Mouse (Mus musculus): ENCODE results near the gene Slc34a3.

DNA sequence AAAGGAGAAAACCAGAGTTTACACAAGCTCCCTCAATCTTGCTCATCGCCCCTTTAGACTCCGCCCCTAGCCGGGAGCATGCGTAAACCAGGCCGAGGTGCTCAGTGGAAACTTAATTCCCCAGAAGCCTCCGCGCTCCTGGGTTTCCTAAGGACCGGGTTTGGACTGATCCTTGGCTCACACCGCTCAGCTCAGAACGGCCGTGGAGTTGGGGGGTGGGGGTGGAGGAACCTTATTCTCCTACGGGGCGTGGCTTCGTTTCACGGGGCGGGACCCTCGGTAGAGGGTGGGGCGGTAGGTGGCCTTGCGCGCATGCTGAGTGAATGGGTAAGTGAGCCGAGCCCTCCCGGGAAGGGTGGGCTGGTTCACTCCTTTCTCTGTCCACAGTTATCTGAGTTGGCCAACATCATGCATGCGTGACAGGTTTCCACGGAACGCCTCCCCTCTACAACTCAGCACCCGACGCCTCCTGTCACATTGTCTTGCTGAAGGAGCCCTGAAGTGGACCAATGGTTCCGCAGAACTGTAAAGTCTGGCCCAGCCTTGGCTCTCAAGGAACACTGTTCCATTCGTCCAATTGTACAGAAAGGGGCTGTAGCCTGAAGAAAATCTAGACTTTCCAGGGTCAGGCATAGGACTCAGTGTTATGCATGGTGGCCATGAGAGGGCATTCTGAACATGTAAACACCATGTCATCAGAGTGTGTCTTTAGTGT lies 6.7 kb upstream of the Slc34a3 start:
- TF ChIP-seq CTCF (IDR thresholded peaks at IDR 0.05; ENCODE audit: borderline replicate concordance, insufficient read depth, low read length) (no peak), POLR2A (IDR thresholded peaks at IDR 0.05; ENCODE audit: low read depth, low read length) (no peak; the same call in 1 of the 2 replicates)
